Mouse (Mus musculus) heart, postnatal 4 days (tissue): Measurements from ENCODE around the gene Fbn1. TPM values are rescaled to one million over a fixed set of nuclear protein-coding genes. Genes with fewer than 3 reads are reported as not detected.

Source experiments
- DNase-seq: peaks from one replicate; pipeline ENCODE4 v3.0.0; 2021
- total RNA-seq, 2 experiments: library from RNA; stranded (reverse); gene quantifications; 2 replicates each; pipeline ENCODE4 v1.2.3; 2021

Gene Fbn1
- total RNA-seq, 2 experiments from 2014 or later, result 223 to 241 TPM

- DNase-seq, result no peak
These were observed 176.2 kb downstream of the Fbn1 start for GRCm38 (mm10) chr2:125331581-125331980.

DNA sequence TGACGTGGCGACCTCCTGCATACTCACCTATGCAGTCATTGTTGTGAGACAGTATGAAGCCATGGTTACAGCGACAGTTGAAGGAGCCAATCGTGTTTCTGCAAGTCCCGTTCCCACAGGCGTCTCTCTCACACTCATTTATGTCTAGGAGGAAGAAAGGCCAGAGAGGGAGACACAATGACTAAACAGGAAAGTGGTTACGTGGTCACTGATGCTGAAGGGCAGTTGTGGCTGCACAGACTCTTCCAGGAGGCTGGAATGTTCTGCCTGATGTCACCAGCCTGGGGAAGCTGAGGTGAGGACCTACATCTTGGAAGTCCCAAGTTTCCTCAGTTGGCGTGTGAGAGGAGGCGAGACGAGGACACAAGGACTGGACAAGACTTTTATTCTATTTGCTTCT is 177.3 kb downstream of the Fbn1 start:
- no peak for DNase-seq

DNA sequence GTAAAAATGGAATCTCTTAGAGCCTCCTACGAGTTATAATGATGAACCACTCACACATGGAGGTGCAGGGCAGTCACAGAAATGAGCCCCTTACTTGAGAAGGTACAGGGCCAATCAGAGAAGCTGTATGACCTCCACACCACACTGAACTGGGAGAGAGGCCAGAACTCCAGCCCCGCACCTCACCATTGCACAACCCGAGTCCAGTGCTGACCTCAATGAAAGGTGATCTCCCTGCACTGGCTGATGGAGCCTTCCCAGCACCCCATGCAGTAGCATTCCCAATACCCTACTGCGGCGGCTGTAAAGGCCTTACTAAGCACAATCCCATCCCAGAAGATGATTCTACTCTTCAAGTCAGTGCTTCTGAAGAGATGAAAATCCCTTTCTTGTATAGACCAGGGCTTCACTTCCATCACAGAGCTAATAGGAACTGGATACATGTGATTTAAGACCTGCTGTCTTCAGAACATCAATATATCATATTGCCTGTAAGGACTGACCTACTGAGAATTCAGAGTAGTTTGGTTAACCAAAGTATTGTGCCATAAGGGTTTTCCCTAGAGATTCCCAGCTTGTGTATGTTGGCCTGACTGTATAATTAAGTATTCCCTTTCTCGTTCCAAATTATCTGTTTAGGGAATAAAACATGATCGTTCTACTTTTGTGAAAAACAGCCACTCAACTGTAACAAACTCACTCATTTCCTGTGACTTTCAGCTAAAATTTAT is 182.5 kb downstream of the Fbn1 start:
- DNase-seq, result no peak

DNA sequence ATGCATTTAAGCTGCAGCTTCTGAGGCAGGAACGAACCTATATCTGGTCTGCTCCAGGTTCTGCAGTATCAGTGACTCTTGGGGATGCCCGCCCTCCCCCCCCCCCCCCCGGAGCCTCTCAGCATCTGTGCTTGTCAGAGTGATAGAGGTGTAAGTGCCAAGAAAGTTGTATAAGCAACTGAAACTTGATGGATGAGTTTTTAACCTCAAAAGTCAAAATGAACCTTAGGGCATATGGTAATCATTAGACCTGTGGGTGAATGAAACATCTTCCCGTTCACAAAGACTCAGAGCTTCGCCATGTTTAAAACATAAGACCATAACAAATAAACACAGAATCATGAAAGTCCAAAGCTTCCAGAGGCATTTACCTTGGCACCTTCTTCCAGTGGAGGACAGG is 183.3 kb downstream of the Fbn1 start:
- DNase-seq, result no peak

- no peak for DNase-seq
These were observed 184.4 kb downstream of the Fbn1 start for GRCm38 (mm10) chr2:125323347-125323746.

DNA sequence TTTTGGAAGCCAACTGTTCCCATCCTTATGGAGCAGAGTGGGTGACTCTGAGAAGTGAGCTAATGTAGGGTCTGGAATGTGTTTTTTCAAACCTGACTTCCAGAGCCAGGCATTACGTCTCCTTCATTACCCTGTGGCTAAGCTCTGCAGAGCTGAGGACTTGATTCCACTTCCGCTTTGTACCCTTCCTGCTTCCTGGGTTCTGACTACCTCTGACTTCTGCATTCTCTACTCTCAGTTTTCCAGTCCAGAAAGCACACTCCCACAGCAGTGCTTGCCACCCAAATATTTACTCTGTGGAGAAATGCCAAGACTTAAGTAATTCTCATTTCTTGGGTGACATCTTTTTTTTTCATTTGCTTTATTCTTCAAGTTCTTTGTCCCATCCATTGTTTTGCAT is 185.2 kb downstream of the Fbn1 start:
- no peak for DNase-seq

GRCm38 (mm10) chr2:125321071-125321470 is 186.7 kb downstream of the Fbn1 start:
- DNase-seq, result no peak

GRCm38 (mm10) chr2:125319651-125320050 is 188.1 kb downstream of the Fbn1 start:
- DNase-seq, result no peak

GRCm38 (mm10) chr2:125318371-125319061 is 189.3 kb downstream of the Fbn1 start:
- no peak for DNase-seq

DNA sequence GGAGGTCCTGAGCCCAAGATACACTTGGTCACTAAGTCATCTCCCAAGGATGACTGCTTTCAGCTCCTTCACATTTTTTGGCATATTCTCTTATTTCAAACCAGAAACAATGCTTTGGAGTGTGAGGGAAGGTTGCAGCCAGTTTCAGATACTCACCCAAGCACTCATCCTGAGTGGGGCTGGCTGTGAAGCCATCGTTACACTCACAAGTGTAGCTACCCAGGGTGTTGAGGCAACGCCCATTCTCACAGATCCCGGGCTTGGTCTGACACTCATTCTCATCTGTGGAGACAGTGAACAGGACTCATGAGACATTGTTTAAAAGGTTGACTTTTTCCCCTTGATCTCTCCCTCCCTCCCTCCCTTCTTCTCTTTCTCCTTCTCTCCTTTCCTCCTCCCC is 192.6 kb downstream of the Fbn1 start:
- no peak for DNase-seq

- DNase-seq, result no peak
These were observed 193.4 kb downstream of the Fbn1 start for GRCm38 (mm10) chr2:125314169-125314925.

GRCm38 (mm10) chr2:125309710-125310109 is 198.1 kb downstream of the Fbn1 start:
- DNase-seq, result no peak

DNA sequence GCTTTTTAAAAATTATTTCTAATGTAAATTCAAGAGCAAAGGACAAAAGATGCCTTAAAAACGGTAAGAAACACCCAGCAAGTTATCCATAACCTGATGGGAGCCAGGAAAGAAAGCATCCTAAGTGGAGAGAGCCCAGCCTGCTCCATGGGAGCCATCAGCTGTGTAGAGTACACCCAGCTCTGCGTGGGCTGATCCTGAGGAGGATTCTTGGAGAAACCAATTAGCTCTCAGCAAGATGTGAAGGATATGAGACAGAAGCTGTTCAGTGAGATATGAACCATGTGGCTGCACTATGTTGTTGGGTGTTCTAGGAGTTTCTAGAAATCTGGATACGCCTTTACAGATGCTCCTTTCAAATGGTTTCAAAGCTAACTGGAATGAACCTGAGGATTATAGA is 202.1 kb downstream of the Fbn1 start:
- no peak for DNase-seq

DNA sequence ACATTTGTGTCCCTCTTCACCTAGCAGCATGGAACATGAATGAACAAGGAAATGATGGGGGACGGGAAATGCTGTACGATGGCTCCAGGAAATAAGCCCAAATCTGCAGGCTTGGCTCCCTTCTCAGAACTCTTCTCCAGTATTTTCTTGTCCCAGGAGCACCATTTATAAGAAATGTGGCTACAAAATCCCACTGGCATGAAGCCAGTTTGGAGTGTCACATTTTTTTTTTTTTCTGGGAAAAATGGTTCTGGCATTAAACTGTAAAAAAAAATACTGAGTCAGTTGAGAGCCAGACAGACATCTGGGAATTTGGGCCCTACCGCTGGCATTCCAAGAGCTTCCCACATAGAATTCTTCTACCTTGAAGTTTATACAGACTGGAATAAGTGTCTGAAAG is 203.0 kb downstream of the Fbn1 start:
- no peak for DNase-seq

DNA sequence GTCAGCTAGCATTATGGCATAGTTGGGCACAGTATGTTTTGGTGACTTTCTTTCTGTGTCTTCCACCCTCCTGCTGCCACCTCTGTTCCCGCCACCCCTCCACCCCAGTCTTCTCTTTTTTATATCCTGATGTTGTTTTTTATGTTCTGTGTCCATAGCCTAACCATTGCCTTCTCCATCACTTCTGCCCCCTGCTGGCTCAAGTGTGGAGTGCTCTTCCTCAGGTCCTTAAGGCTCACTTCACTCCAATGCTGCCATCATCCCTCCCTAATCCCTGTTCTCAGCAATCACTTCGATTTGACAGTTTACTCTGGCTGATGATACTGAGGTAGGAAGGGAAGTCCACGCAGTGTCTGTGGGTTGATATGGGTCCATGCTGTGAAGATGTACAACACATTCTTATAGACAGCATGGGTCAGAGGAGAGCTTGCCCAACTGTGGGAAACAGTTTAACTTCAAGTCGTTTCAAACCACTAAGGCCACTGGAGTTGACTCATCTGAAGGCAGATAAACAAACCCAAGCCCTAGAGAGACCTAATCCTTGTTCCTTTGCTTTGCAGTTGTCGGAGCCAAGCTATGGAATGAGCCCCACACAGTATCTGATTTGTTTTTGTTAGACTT is 203.9 kb downstream of the Fbn1 start:
- DNase-seq, result peak; percentile 37

DNA sequence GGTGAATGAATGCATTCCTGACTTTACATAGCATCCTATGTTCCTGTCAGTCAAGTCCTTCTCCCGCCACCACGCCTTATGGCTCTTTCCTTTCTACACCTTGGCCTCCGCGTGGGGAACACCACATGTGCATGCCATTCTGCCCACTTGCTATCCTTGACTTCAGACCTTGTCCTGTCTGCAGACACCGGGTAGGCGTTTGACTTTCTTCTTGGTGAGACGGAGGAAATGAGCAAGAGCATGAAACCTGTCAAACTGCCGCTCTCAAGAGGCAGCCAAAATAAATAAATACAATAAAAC is 205.2 kb downstream of the Fbn1 start:
- no peak for DNase-seq

DNA sequence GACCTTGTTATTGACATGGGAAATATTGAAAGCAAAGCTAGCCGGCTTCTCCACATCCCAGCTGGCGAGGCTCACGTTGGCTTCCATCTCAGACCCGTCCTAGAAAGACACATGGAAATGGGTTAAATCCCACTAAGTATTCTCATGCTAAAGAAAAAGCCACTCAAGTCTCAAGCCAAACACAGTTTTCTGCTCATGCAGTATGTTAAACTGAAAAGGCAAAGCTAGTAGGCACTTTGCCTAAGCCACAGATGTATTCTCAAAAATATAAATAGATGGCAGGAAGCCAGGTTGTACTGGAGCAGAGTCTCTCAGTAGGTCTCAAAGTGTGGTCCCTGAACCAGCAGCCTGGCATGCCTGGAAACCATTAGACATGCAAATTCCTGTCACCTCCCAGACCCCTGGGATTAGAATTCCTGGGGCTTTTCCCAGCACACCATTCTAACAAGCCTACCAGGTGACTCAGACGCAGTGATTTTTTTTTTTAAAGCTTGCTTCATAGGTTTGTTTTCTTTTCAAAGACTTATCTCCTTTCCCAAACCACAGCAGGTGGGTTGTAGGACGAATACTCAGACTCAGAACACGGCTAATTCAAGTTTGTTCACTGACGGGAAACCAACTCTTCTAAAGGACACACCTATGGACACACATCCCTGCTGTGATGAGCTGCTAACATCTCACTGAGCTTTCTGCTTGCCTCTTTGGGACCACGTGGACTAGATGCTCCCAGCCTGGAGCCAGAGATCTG is 205.7 kb downstream of the Fbn1 start:
- no peak for DNase-seq

DNA sequence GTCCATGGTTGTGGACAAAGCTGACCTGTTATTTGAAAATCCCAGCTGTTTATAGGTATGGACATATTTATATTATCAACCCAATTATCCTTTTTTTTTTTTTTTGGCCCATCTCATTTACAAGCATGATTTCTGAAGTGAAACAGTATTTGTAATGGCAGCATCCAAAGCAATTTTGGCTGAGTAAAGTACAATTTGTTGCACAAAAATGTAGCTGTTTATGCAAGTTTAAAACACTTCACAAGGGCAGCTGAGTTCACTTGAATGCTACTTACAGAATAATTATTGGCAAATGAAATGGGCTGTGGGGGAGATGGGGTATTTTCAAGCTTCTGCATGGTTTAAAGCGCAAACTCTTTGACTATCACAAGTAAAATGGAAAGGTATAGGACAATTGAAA is 209.0 kb downstream of the Fbn1 start:
- DNase-seq, result no peak

GRCm38 (mm10) chr2:125295526-125295925 is 212.3 kb downstream of the Fbn1 start:
- no peak for DNase-seq

DNA sequence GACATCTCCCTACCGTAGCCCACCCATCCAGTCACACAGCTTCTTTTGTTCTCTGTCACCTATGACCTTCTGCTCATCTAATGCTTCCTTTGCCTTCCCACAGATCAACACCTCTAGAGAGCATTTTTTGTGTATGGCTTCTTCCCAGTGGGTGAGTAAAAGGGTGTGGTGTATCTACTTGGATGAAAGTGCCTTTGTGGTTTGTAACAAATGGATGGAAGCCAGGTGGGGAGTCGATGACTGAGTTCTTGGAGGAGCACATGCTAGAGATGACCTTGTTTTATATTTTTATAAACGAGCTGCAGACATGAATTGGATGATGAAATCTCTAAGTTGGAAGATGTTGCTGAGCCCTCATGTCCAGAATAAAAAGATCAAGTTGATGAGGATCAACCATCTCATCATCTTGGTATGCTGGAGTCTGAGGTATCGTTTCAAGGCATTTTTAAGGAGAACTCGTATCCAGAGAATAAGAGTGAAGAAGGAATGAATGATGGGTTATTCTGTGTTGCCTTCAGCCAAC is 213.8 kb downstream of the Fbn1 start:
- DNase-seq, result no peak

DNA sequence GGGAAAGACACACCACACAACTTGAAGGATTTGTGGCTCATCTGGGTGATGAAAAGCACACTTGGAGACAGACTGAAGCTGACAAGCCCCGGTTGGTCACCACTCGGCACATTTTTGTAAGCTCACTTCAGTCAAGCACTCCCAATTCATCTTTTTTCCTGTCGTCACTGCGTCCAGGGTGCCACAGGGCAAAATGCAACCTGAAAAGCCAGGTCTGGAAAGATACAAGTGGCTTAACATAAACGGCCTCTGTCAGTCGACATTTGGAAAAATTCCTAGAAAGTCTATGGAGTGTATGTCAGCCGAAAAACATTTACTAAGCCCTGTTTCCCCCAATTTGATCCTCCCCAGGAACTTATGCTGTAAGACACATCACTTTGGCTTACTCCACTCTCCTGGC is 215.2 kb downstream of the Fbn1 start:
- no peak for DNase-seq

GRCm38 (mm10) chr2:125291101-125291500 is 216.7 kb downstream of the Fbn1 start:
- peak; percentile 58 for DNase-seq
